Mouse (Mus musculus) gonadal fat pad, adult 2 months (tissue): ENCODE measurements around the gene Ift22. TPM values are rescaled to one million over a fixed set of nuclear protein-coding genes. Genes with fewer than 3 reads are reported as not detected.
"Not testable (repeated sequence)": the region's sequence is repeated elsewhere in the genome, so short reads cannot be mapped to it uniquely, and the experiment has no call there.

Source experiments
- DNase-seq: peaks from one replicate; pipeline ENCODE4 v3.0.0-alpha.2; 2012; ENCODE audit warnings: low read depth
- polyA plus RNA-seq: library from polyadenylated mRNA; depleted of rRNA; stranded (reverse); fragments of >200 nt; gene quantifications from 2 replicates; pipeline ENCODE4 v1.2.3, GENCODE M21; 2012; rRNA removed

Gene Ift22
- polyA plus RNA-seq, 1 experiment = 21.2 TPM

- no peak for DNase-seq
Observed at GRCm38 (mm10) chr5:136947874-136948273, 39.9 kb downstream of the Ift22 start.

DNA sequence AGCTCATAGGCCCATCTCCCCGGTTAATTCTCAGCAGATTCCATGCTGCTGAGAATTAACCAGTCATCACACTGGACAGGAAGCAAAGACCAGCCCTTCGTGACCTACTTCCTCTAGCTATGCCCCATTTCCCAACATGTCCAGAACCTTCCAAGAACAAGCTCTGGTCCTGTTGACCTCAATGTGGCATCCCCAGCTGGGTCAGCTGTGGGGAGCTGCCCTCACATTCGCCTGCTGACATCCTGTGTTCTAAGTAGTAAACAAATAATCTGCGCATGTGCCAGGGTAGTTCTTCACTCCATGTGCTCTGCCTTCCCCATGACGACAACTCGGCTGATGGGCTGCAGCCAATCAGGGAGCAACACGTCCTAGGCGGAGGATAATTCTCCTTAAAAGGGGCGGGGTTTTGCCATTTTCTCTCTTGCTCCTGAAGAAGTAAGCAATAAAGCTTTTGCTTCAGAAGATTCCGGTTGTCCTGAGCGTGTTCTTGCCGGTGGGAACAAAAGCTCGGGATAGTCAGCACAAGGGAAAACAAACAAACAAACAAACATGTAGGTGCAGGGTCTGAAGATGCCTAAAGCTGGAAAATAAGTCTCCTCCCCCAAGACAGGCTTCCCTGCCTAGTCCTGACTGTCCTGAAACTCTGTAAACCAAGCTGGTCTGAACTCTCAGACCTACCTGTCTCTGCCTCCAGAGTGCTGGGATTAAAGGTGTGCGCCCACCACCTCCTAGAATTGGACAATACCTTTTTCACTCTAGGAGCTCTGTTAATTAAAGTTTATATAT is 41.8 kb downstream of the Ift22 start:
- DNase-seq = not testable (repeated sequence)

DNA sequence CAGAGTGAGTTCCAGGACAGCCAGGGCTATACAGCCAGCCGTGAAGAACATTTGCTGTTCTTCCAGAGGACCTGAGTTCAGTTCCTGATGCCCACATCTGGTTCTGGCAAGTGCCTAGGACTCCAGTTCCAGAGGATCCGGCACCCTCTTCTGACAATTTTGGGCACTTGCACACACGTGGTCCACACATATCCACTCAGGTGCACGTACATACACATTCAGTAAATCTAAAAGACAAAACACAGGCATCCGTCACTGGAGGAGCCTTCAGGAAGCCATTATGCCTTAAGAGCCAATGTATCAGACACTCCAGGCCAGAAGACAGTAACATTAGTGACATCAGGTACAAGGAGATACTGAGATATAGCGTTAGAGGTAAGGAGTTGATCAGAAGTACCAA is 42.6 kb downstream of the Ift22 start:
- no peak for DNase-seq

DNA sequence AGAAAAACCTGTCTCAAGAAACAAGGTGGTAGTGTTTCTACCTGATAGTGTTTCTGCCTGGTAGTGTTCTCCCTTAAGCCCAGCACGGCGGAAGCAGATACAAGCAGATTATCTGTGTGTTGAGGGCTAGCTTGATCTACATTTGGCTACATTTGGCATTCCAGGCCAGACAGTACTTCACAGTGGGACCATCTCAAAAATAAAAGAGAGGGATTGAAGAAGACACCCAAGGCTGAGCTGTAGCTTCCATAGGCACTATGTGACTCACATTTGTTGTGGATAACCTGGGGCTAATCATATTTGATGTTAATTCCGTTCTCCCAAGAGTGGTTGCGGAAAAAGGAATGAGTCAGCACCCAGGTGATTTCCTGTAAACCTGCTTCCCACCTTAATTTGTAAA is 44.2 kb downstream of the Ift22 start:
- no peak for DNase-seq

DNA sequence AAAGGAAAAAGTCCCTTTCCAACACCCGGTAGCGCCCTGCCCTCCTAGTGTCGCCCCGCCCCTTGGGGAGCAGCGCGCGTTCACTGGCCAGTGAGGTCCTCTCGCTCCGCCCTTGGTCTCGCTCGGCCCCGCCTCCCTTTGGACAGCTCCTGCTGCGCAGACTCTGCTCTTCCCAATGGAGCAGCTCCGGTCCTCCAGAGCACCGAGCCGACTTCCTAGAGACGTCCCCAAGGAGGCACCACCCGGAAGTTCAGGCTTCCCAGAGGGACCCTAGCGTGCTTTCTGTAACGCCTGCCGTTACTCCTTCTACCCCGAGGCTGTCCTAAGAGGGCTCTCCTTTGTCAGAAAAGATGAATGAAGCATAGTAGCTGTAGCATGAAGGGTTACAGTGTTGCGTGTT is 45.1 kb downstream of the Ift22 start, which contains the start of gene Fis1:
Fis1 (plus strand) TSS at position 261 of the 400 bp plus-strand sequence.
- peak; percentile 78 for DNase-seq

DNA sequence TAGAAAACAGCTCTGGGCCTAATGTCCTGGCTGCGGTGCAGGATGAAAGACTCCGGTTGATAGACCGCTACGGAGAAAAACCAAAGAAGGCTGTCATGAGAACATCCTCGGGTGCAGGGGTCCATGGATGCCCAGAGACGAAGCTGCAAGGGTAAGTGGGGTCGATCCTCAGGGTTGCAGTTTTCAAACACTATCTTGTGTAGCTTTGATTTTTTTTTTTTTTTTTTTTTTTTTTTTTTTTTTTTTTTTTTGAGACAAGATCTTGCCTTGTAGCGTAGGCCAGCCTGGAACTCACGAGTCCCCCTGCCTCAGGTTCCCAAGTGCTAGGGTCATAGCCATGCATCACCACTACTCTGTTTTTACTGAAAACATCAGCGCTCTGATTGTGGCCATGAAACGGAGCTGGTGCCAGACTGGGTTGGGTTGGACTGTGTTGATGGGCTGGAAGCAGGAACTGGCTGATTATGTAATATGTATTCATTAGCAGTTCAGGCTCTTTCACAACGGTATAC is 45.5 kb downstream of the Ift22 start:
- DNase-seq = no peak

DNA sequence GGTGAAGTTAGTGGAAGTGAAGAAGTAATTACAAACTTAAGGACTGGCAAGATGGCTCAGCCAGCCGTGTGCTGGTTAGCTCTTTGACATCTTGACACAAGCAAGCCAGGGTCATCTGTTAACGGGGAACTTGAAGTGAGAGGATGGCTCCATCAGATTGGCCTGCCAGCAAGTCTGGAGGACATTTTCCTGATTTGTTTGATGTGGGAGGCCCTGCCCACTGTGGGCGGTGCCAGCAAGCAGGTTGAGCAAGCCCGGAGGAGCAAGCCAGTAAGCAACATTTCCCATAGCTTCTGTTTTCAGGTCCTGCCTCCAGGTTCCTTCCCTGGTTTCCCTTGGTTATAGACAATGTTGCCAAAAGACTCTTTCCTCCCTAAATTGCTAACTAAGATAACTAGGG is 47.7 kb downstream of the Ift22 start:
- DNase-seq = no peak

DNA sequence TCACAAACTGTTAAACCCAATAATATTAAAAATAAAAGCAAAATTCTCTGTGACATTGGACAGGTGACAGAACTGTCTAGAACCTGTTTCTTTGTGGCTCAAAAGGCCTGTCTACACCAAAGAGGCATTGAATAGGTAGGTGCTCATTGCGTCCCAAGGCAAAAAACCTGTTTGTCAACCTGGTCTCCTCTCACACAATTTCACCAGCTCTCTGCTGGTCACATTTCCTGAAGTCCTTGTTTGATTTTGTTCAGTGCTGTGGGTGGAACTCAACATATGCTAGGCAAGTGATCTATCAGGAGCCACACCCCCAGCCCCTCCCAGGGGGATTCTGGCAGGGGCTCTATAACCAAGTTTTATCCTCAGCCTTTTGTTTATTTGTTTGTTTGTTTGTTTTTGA is 49.3 kb downstream of the Ift22 start:
- DNase-seq = peak; percentile 65

GRCm38 (mm10) chr5:136958991-136959605 is 51.1 kb downstream of the Ift22 start:
- no peak for DNase-seq

- DNase-seq = no peak
Observed at GRCm38 (mm10) chr5:136960053-136960452, 52.1 kb downstream of the Ift22 start.

DNA sequence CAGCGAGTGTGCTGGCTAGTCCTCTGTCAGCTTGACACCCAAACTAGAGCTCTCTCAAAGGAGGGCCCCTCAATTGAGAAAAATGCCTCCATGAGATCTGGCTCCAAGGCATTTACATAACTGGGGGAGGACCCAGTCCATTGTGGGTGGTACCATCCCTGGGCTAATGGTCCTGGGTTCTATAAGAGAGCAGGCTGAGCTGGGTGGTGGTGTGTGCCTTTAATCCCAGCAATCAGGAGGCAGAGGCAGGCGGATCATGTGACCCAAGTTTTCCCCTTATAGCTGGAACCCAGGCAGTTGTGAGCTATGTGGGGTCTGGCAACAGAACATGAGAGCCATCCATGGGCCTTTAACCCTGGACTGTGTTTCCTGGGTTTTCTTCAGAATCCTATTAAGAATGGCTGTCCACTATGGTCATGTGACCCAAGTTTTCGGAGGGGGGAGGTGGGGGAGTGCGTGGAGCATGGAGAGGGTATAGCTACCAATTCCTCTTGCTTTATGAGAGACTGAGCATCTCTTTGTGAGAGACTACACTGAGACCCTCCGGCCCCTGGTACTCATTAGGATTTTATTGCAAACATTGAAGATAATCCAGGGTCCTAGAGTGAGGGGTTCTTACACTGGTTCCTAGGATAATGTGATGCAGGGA is 53.5 kb downstream of the Ift22 start:
- DNase-seq = no peak

DNA sequence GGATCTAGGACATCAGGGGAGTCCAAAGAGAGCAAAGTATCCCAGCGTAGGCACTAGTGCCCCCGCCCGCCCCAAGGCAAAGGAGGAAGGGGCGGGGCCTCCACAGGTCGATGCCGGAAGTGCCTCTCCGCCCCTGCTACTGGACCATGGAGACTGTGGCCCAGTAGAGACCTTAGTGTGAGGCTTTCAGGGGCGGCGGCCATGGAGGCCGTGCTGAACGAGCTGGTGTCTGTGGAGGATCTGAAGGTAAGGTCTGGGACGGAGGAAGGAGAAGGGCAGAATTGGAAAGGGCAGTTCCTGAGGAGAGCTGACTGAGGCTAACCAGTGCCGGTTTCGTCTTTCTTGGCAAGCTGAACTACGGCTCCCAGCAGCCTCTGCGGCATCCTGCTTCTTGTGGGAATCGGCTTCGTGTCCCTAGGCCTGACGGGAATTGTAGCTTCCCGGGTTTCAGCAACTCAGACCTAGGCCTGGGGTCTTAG is 54.1 kb downstream of the Ift22 start:
- DNase-seq = peak; percentile 63

DNA sequence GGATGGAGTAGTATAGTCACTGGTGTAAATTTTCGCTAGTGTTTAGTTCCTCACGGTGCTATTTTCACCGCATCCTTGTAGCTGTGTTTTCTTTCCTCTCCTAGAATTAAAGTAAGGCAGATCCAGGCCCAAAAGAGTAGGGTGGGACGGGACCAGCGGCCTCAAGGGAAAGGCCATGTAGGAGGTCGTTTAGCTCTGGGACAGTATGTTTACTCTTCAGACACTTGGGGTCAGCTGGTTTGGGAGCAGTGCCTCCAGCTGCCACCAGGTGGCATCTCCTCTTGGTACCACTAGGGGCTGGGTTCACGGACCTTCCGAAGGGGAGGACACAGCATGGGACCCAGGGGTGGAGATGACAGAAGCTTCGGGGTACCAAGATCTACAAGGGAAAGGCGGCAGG is 54.6 kb downstream of the Ift22 start:
- DNase-seq = no peak

- DNase-seq = no peak
Observed at GRCm38 (mm10) chr5:136962966-136963540, 55.1 kb downstream of the Ift22 start.

Other genes with a start within 250 kb of the Ift22 start
- 0.38 and 0.43 TPM in 2 replicates for gene Myl10, start 215.0 kb upstream of the Ift22 start, polyA plus RNA-seq
- gene Col26a1, start 24.9 kb upstream of the Ift22 start, polyA plus RNA-seq = 1.1 and 1.3 TPM in 2 replicates
- 163 and 173 TPM in 2 replicates for gene Fis1, start 45.1 kb downstream of the Ift22 start, polyA plus RNA-seq
- 24.6 and 37.4 TPM in 2 replicates for gene Cldn15, start 58.5 kb downstream of the Ift22 start, polyA plus RNA-seq
- 66.5 and 85.1 TPM in 2 replicates for gene Plod3, start 78.9 kb downstream of the Ift22 start, polyA plus RNA-seq
- gene Znhit1, start 79.9 kb downstream of the Ift22 start, polyA plus RNA-seq = 52.4 and 52.9 TPM in 2 replicates
- gene Vgf, start 118.2 kb downstream of the Ift22 start, polyA plus RNA-seq = not detected in 2 replicates
- 43.7 and 60.2 TPM in 2 replicates for gene Ap1s1, start 138.0 kb downstream of the Ift22 start, polyA plus RNA-seq
- gene Serpine1, start 164.1 kb downstream of the Ift22 start, polyA plus RNA-seq = 6.6 and 9.2 TPM in 2 replicates
- gene Trim56, start 208.1 kb downstream of the Ift22 start, polyA plus RNA-seq = 7.2 and 12.7 TPM in 2 replicates
- gene Muc3, start 241.2 kb downstream of the Ift22 start, polyA plus RNA-seq = 0.23 TPM in 1 of 2 replicates, not detected in the other